Mouse (Mus musculus): ENCODE results near the gene Agtr1b.

The Agtr1b gene

GRCm38 (mm10) chr3:20366558-20367522 is at the start of gene Agtr1b:
Agtr1b (minus strand) TSS chr3:20367177.
- no peak for DNase-seq (ENCODE audit: low spot score)

DNA sequence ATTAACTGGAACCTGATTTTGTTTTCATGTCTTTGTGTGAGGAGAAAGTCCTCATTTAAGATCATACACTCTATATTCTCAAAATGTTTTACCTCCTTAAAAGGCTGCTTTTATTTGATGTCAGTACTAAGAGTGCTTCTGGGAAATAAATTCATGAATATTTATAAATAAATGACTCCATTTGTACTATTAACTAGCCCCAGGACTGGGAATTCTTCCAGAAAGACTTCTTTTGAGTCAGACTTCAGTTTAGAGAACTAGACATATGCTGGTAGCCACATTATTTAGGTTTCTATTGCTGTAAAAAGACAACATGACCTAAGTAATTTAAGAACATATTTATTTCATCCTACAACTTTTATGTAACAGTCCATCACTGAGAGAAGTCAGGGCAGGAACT is 13.4 kb downstream of the Agtr1b start:
- no peak for DNase-seq (ENCODE audit: low spot score)

- no peak for DNase-seq (ENCODE audit: low spot score)
These were observed 18.8 kb downstream of the Agtr1b start for GRCm38 (mm10) chr3:20348206-20348605.

DNA sequence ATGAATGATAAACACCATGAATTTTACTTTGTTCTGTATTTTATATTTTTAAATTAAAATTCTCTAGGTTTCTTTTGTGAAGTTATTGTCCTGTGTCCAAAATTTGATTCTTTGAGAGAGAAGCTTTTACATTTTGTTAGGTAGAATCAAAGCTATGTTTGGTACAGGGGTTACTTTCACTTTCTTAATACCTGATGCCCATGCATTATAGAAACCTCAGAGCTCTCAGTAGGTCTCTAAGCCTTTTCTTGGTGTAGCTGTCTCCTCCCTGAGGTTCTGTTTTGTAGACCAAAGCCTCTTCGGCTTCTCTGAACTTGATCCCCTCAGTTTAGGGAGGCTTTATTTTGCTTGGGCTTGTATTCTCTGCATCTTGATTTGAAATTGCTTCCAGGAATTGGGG is 26.6 kb downstream of the Agtr1b start:
- DNase-seq (ENCODE audit: low spot score): no peak

DNA sequence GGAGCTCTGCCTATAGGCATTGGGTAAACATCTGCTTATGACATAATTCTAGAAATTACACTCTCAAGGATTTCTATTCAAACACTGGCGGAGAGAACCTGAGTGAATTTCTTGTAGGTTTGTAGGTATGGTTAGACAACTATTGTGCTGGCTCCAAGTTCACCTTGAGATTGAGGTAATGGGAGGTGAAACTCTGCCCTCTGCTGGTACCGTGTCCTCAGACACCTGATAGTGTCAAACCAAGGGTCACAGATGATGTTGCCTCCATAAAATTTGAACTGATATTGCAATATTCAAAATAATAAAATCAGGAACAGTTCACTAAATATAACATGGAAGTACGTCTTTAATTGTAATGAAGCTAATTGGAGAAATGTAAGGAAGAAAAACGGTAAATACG is 32.3 kb downstream of the Agtr1b start:
- no peak for DNase-seq (ENCODE audit: low spot score)

GRCm38 (mm10) chr3:20317233-20317632 is 49.7 kb downstream of the Agtr1b start:
- DNase-seq (ENCODE audit: low spot score): no peak

- no peak for DNase-seq (ENCODE audit: low spot score)
These were observed 57.8 kb downstream of the Agtr1b start for GRCm38 (mm10) chr3:20309142-20309541.

DNA sequence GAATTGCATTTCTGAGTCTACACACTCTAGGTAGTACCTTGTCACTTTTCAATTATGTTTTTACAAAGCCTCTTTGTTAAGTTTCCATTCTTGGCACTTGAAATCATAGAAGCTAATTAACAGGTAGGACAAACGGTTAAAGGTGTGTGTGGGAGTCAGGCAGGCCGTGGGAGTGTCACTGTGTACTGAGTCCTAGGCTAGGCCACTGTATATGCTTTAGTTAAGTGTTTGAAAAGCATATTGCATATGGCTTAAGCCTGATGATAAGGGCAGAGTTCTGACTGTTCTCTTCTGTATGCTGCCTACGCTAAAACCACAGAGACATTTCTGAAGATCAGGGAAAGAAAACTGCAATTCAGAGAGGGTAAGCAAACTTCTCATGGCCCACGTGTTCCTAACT is 59.7 kb downstream of the Agtr1b start:
- no peak for DNase-seq (ENCODE audit: low spot score)

DNA sequence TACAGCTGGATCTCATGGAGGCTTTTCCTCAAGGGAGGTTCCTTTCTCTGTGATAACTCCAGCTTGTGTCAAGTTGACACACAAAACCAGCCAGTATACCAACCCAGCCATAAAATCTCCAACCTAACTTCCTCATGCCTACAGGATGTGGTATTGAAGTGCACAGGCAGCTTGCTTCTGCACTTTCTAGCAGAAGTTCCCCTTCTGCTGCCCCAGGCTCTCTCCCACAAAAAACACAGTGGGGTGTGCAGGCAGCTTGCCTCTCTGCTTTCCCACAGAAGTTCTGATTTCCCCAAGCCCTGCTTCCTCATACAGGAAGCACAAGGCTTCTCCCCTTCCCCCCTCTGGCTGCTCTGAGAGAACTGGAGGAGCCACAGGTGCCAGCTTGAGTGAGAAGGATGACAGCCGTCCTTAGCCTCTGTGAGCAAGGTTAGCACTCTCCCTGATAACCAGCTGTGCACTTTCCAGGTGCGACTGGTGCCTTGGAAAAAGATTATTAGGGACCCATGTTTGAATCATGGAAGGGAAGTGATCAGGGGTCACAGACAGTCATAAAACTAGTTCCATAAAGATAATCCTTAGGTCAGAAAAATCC is 62.1 kb downstream of the Agtr1b start:
- no peak for DNase-seq (ENCODE audit: low spot score)

DNA sequence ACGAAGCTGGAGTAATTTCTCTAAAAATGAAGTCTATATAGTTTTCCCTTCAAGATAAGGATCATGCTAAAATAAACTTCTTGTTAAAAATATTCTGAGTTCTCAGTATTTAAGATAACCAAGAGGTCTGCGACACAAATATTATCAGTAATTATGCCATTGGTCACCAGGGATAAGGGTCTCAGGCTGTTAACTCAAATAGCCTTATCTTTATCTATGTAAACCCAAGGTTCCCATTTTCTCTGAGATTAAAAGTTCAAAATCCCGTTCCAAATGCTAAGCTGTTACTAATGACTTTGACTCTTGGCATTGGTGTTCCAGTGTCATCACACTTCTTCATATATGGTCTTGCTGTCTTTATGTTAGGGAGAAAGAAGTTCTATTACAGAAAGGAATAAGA is 71.4 kb downstream of the Agtr1b start:
- no peak for DNase-seq (ENCODE audit: low spot score)

DNA sequence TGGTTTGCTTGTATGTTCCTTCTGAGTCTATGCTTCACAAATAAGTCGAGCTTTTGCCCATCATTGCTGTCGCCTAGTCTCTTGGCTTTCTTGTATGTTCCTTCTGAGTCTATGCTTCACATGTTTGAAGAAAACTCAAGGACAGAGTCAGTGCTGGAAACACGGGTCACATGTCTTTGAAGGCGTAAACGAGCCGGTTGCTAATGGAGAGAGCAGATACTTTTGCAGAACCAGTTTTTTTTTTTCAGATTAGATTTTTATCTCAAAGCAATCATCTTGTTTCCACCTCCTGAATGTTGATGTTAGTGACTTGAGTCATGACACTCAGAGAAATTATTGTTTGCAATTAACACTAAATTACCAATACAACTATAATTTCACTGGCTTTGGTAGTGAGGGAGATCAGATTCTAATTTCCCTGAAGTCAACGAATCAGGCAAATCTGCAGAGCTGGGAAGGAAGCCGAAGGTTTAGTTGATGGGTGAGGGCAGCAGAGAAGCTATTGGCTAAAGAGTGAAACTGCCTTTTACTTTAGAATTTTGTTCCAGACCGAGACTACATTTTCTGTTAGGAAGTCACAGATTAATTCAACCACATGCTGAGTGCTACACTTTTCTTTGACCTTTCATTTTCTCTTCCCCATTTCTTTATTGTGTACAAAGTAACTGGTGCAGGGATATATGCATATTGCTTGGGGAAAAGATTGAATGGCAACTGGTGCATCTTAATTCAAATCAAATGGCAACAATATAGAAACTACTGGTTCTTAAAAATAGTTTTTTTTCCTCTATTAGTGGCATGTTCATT is 72.2 kb downstream of the Agtr1b start:
- DNase-seq (ENCODE audit: low spot score): peak; percentile 63

GRCm38 (mm10) chr3:20291370-20291769 is 75.6 kb downstream of the Agtr1b start:
- DNase-seq (ENCODE audit: low spot score): no peak

- no peak for DNase-seq (ENCODE audit: low spot score)
These were observed 78.2 kb downstream of the Agtr1b start for GRCm38 (mm10) chr3:20288761-20289160.

GRCm38 (mm10) chr3:20281796-20282195 is 85.2 kb downstream of the Agtr1b start:
- no peak for DNase-seq (ENCODE audit: low spot score)

- no peak for DNase-seq (ENCODE audit: low spot score)
These were observed 91.3 kb downstream of the Agtr1b start, which contains the start of gene Cpb1 for GRCm38 (mm10) chr3:20275633-20276032. Cpb1 (minus strand) TSS chr3:20275733.
